Mouse (Mus musculus): ENCODE data around the gene Slc2a9. TPM values are rescaled to one million over a fixed set of nuclear protein-coding genes. Genes with fewer than 3 reads are reported as not detected.

Gene Slc2a9
- polyA plus RNA-seq, 1 experiment = 0.01 TPM

- no peak for TF ChIP-seq GATA1 (IDR thresholded peaks at IDR 0.05; ENCODE audit: low read length)
- TF ChIP-seq TAL1 (IDR thresholded peaks at IDR 0.05; ENCODE audit: low read length) = no peak
- H3K36me3 ChIP-seq (ENCODE audit: control insufficient read depth) = no peaks in the 10 kb centered on the region
- H3K4me1 ChIP-seq (ENCODE audit: control insufficient read depth) = peaks cover 6% of the 10 kb centered on the region
- H3K4me3 ChIP-seq (replicated peaks) = no peak overlapping the region
- no peaks in the 10 kb centered on the region for H3K9me3 ChIP-seq (ENCODE audit: control insufficient read depth, low read length)
- no peaks in the 10 kb centered on the region for H3K27me3 ChIP-seq (ENCODE audit: control insufficient read depth)
Observed at GRCm38 (mm10) chr5:38431201-38431600, 71.7 kb downstream of the Slc2a9 start.

- Histone ChIP-seq H3K9me3 (ENCODE audit: control insufficient read depth, low read length) (peaks cover 2% of the 10 kb centered on the region), H3K4me3 (replicated peaks) (no peak overlapping the region), H3K4me1 (ENCODE audit: control insufficient read depth) (peaks cover 18% of the 10 kb centered on the region), H3K27me3 (ENCODE audit: control insufficient read depth) (no peaks in the 10 kb centered on the region), H3K36me3 (ENCODE audit: control insufficient read depth) (no peaks in the 10 kb centered on the region)
- TF ChIP-seq TAL1 (IDR thresholded peaks at IDR 0.05; ENCODE audit: low read length) (no peak), GATA1 (IDR thresholded peaks at IDR 0.05; ENCODE audit: low read length) (no peak)
Observed at GRCm38 (mm10) chr5:38429106-38429505, 73.8 kb downstream of the Slc2a9 start.

GRCm38 (mm10) chr5:38427757-38428156, 75.2 kb downstream of the Slc2a9 start:
- Histone ChIP-seq H3K36me3 (ENCODE audit: control insufficient read depth) (no peaks in the 10 kb centered on the region), H3K4me3 (replicated peaks) (no peak overlapping the region), H3K4me1 (ENCODE audit: control insufficient read depth) (peaks cover 18% of the 10 kb centered on the region), H3K27me3 (ENCODE audit: control insufficient read depth) (no peaks in the 10 kb centered on the region), H3K9me3 (ENCODE audit: control insufficient read depth, low read length) (peaks cover 2% of the 10 kb centered on the region)
- TF ChIP-seq TAL1 (IDR thresholded peaks at IDR 0.05; ENCODE audit: low read length) (no peak), GATA1 (IDR thresholded peaks at IDR 0.05; ENCODE audit: low read length) (no peak)

GRCm38 (mm10) chr5:38425569-38425968, 77.4 kb downstream of the Slc2a9 start:
- TF ChIP-seq TAL1 (IDR thresholded peaks at IDR 0.05; ENCODE audit: low read length) = peak; percentile 57
- no peak for TF ChIP-seq GATA1 (IDR thresholded peaks at IDR 0.05; ENCODE audit: low read length)

GRCm38 (mm10) chr5:38422426-38422825, 80.5 kb downstream of the Slc2a9 start:
- Histone ChIP-seq H3K27me3 (ENCODE audit: control insufficient read depth) (no peaks in the 10 kb centered on the region), H3K4me3 (replicated peaks) (no peak overlapping the region), H3K4me1 (ENCODE audit: control insufficient read depth) (peaks cover 18% of the 10 kb centered on the region), H3K36me3 (ENCODE audit: control insufficient read depth) (no peaks in the 10 kb centered on the region), H3K9me3 (ENCODE audit: control insufficient read depth, low read length) (peaks cover 2% of the 10 kb centered on the region)
- no peak for TF ChIP-seq GATA1 (IDR thresholded peaks at IDR 0.05; ENCODE audit: low read length)
- TF ChIP-seq TAL1 (IDR thresholded peaks at IDR 0.05; ENCODE audit: low read length) = no peak

More at GRCm38 (mm10) chr5:38425569-38425968, 77.4 kb downstream of the Slc2a9 start:
- Histone ChIP-seq H3K36me3 (ENCODE audit: control insufficient read depth) (no peaks in the 10 kb centered on the region), H3K27me3 (ENCODE audit: control insufficient read depth) (no peaks in the 10 kb centered on the region), H3K9me3 (ENCODE audit: control insufficient read depth, low read length) (peaks cover 2% of the 10 kb centered on the region), H3K4me1 (ENCODE audit: control insufficient read depth) (peaks cover 18% of the 10 kb centered on the region), H3K4me3 (replicated peaks) (no peak overlapping the region)

GRCm38 (mm10) chr5:38418799-38419198, 84.1 kb downstream of the Slc2a9 start:
- H3K36me3 ChIP-seq (ENCODE audit: control insufficient read depth) = no peaks in the 10 kb centered on the region
- peaks cover 18% of the 10 kb centered on the region for H3K9me3 ChIP-seq (ENCODE audit: control insufficient read depth, low read length)
- no peak for TF ChIP-seq TAL1 (IDR thresholded peaks at IDR 0.05; ENCODE audit: low read length)
- TF ChIP-seq GATA1 (IDR thresholded peaks at IDR 0.05; ENCODE audit: low read length) = no peak
- no peak overlapping the region for H3K4me3 ChIP-seq (replicated peaks)
- no peaks in the 10 kb centered on the region for H3K27me3 ChIP-seq (ENCODE audit: control insufficient read depth)
- H3K4me1 ChIP-seq (ENCODE audit: control insufficient read depth) = no peaks in the 10 kb centered on the region

GRCm38 (mm10) chr5:38403612-38404011, 99.3 kb downstream of the Slc2a9 start:
- TF ChIP-seq TAL1 (IDR thresholded peaks at IDR 0.05; ENCODE audit: low read length) (no peak), GATA1 (IDR thresholded peaks at IDR 0.05; ENCODE audit: low read length) (no peak)
- H3K4me3 ChIP-seq (replicated peaks) = no peak overlapping the region
- H3K27me3 ChIP-seq (ENCODE audit: control insufficient read depth) = no peaks in the 10 kb centered on the region
- no peaks in the 10 kb centered on the region for H3K4me1 ChIP-seq (ENCODE audit: control insufficient read depth)
- H3K9me3 ChIP-seq (ENCODE audit: control insufficient read depth, low read length) = peaks cover 5% of the 10 kb centered on the region
- H3K36me3 ChIP-seq (ENCODE audit: control insufficient read depth) = no peaks in the 10 kb centered on the region

GRCm38 (mm10) chr5:38402288-38402687, 100.7 kb downstream of the Slc2a9 start:
- no peak overlapping the region for H3K4me3 ChIP-seq (replicated peaks)
- no peak for TF ChIP-seq GATA1 (IDR thresholded peaks at IDR 0.05; ENCODE audit: low read length)
- H3K27me3 ChIP-seq (ENCODE audit: control insufficient read depth) = no peaks in the 10 kb centered on the region
- H3K9me3 ChIP-seq (ENCODE audit: control insufficient read depth, low read length) = peaks cover 5% of the 10 kb centered on the region
- no peaks in the 10 kb centered on the region for H3K4me1 ChIP-seq (ENCODE audit: control insufficient read depth)
- no peaks in the 10 kb centered on the region for H3K36me3 ChIP-seq (ENCODE audit: control insufficient read depth)

- no peaks in the 10 kb centered on the region for H3K4me1 ChIP-seq (ENCODE audit: control insufficient read depth)
- no peaks in the 10 kb centered on the region for H3K9me3 ChIP-seq (ENCODE audit: control insufficient read depth, low read length)
- no peaks in the 10 kb centered on the region for H3K36me3 ChIP-seq (ENCODE audit: control insufficient read depth)
- TF ChIP-seq GATA1 (IDR thresholded peaks at IDR 0.05; ENCODE audit: low read length) (no peak), TAL1 (IDR thresholded peaks at IDR 0.05; ENCODE audit: low read length) (no peak)
- H3K4me3 ChIP-seq (replicated peaks) = no peak overlapping the region
- no peaks in the 10 kb centered on the region for H3K27me3 ChIP-seq (ENCODE audit: control insufficient read depth)
Observed at GRCm38 (mm10) chr5:38388857-38389256, 114.1 kb downstream of the Slc2a9 start.

GRCm38 (mm10) chr5:38388420-38388823, 114.5 kb downstream of the Slc2a9 start:
- Histone ChIP-seq H3K36me3 (ENCODE audit: control insufficient read depth) (no peaks in the 10 kb centered on the region), H3K4me1 (ENCODE audit: control insufficient read depth) (no peaks in the 10 kb centered on the region), H3K27me3 (ENCODE audit: control insufficient read depth) (no peaks in the 10 kb centered on the region), H3K4me3 (replicated peaks) (no peak overlapping the region), H3K9me3 (ENCODE audit: control insufficient read depth, low read length) (no peaks in the 10 kb centered on the region)
- TF ChIP-seq TAL1 (IDR thresholded peaks at IDR 0.05; ENCODE audit: low read length) (no peak), GATA1 (IDR thresholded peaks at IDR 0.05; ENCODE audit: low read length) (no peak)

Measured in erythroblast, embryonic 14.5 days (primary cell).